Mouse (Mus musculus): ENCODE data around the gene Rps15a. TPM values are rescaled to one million over a fixed set of nuclear protein-coding genes. Genes with fewer than 3 reads are reported as not detected.
A peak's percentile ranks its signal among the peaks of the same experiment; 100 is the strongest.

Rps15a gene
- 331 and 680 TPM in 2 replicates for polyA plus RNA-seq (2012; ENCODE audit: insufficient read depth, insufficient read length, missing spikeins)

- H3K4me1 ChIP-seq (ENCODE audit: control insufficient read depth, insufficient read depth, insufficient read length, low read length): peaks cover 13% of the 10 kb centered on the region; the same call in 1 of the 2 replicates
- peak within 1 kb of the TSS; percentile 91 for H3K4me3 ChIP-seq (ENCODE audit: insufficient read depth, low read depth, low read length)
- H3K27ac ChIP-seq (replicated peaks; ENCODE audit: low read depth, low read length): peak within 1 kb of the TSS; percentile 69
These were observed at the start of gene Rps15a for GRCm38 (mm10) chr7:118115877-118116568. Rps15a (minus strand) TSS chr7:118116188.

GRCm38 (mm10) chr7:118163006-118163405, 47.0 kb upstream of the Rps15a start:
- H3K4me3 ChIP-seq (ENCODE audit: insufficient read depth, low read depth, low read length): no peak overlapping the region
- no peaks in the 10 kb centered on the region for H3K4me1 ChIP-seq (ENCODE audit: control insufficient read depth, insufficient read depth, insufficient read length, low read length)
- no peak overlapping the region for H3K27ac ChIP-seq (replicated peaks; ENCODE audit: low read depth, low read length)

GRCm38 (mm10) chr7:118160121-118160520, 44.1 kb upstream of the Rps15a start:
- no peaks in the 10 kb centered on the region for H3K4me1 ChIP-seq (ENCODE audit: control insufficient read depth, insufficient read depth, insufficient read length, low read length)
- no peak overlapping the region for H3K27ac ChIP-seq (replicated peaks; ENCODE audit: low read depth, low read length)
- H3K4me3 ChIP-seq (ENCODE audit: insufficient read depth, low read depth, low read length): no peak overlapping the region

GRCm38 (mm10) chr7:118156461-118156860, 40.5 kb upstream of the Rps15a start:
- Histone ChIP-seq H3K4me3 (ENCODE audit: insufficient read depth, low read depth, low read length) (no peak overlapping the region), H3K4me1 (ENCODE audit: control insufficient read depth, insufficient read depth, insufficient read length, low read length) (no peaks in the 10 kb centered on the region), H3K27ac (replicated peaks; ENCODE audit: low read depth, low read length) (no peak overlapping the region)

- H3K4me3 ChIP-seq (ENCODE audit: insufficient read depth, low read depth, low read length): no peak overlapping the region
- no peak overlapping the region for H3K27ac ChIP-seq (replicated peaks; ENCODE audit: low read depth, low read length)
- no peaks in the 10 kb centered on the region for H3K4me1 ChIP-seq (ENCODE audit: control insufficient read depth, insufficient read depth, insufficient read length, low read length)
These were observed 38.2 kb upstream of the Rps15a start for GRCm38 (mm10) chr7:118154150-118154549.

GRCm38 (mm10) chr7:118143602-118144001, 27.6 kb upstream of the Rps15a start:
- H3K4me1 ChIP-seq (ENCODE audit: control insufficient read depth, insufficient read depth, insufficient read length, low read length): no peaks in the 10 kb centered on the region
- no peak overlapping the region for H3K27ac ChIP-seq (replicated peaks; ENCODE audit: low read depth, low read length)
- H3K4me3 ChIP-seq (ENCODE audit: insufficient read depth, low read depth, low read length): no peak overlapping the region

GRCm38 (mm10) chr7:118143123-118143522, 27.1 kb upstream of the Rps15a start:
- Histone ChIP-seq H3K27ac (replicated peaks; ENCODE audit: low read depth, low read length) (no peak overlapping the region), H3K4me1 (ENCODE audit: control insufficient read depth, insufficient read depth, insufficient read length, low read length) (no peaks in the 10 kb centered on the region), H3K4me3 (ENCODE audit: insufficient read depth, low read depth, low read length) (no peak overlapping the region)

- H3K4me3 ChIP-seq (ENCODE audit: insufficient read depth, low read depth, low read length): no peak overlapping the region
- no peaks in the 10 kb centered on the region for H3K4me1 ChIP-seq (ENCODE audit: control insufficient read depth, insufficient read depth, insufficient read length, low read length)
- no peak overlapping the region for H3K27ac ChIP-seq (replicated peaks; ENCODE audit: low read depth, low read length)
These were observed 25.3 kb upstream of the Rps15a start for GRCm38 (mm10) chr7:118141271-118141670.

- H3K4me3 ChIP-seq (ENCODE audit: insufficient read depth, low read depth, low read length): no peak overlapping the region
These were observed 19.1 kb upstream of the Rps15a start for GRCm38 (mm10) chr7:118135128-118135527.

GRCm38 (mm10) chr7:118129430-118130041, 13.5 kb upstream of the Rps15a start, which contains the start of gene Arl6ip1:
Arl6ip1 (minus strand) TSS chr7:118129662.
- Histone ChIP-seq H3K4me1 (ENCODE audit: control insufficient read depth, insufficient read depth, insufficient read length, low read length) (0 out of 2 replicates have a peak, but pooled peaks cover 3% of the 10 kb centered on the region), H3K4me3 (ENCODE audit: insufficient read depth, low read depth, low read length) (peak within 1 kb of the TSS; percentile 73), H3K27ac (replicated peaks; ENCODE audit: low read depth, low read length) (peak within 1 kb of the TSS; percentile 80)

More at GRCm38 (mm10) chr7:118135128-118135527, 19.1 kb upstream of the Rps15a start:
- H3K4me1 ChIP-seq (ENCODE audit: control insufficient read depth, insufficient read depth, insufficient read length, low read length): no peaks in the 10 kb centered on the region
- no peak overlapping the region for H3K27ac ChIP-seq (replicated peaks; ENCODE audit: low read depth, low read length)

GRCm38 (mm10) chr7:118128925-118129429, 13.0 kb upstream of the Rps15a start:
- Histone ChIP-seq H3K27ac (replicated peaks; ENCODE audit: low read depth, low read length) (peak overlapping the region; percentile 57), H3K4me1 (ENCODE audit: control insufficient read depth, insufficient read depth, insufficient read length, low read length) (0 out of 2 replicates have a peak, but pooled peaks cover 3% of the 10 kb centered on the region), H3K4me3 (ENCODE audit: insufficient read depth, low read depth, low read length) (peak overlapping the region; percentile 73)

GRCm38 (mm10) chr7:118126219-118126875, 10.4 kb upstream of the Rps15a start:
- Histone ChIP-seq H3K4me3 (ENCODE audit: insufficient read depth, low read depth, low read length) (no peak overlapping the region), H3K4me1 (ENCODE audit: control insufficient read depth, insufficient read depth, insufficient read length, low read length) (0 out of 2 replicates have a peak, but pooled peaks cover 3% of the 10 kb centered on the region), H3K27ac (replicated peaks; ENCODE audit: low read depth, low read length) (no peak overlapping the region)

GRCm38 (mm10) chr7:118125736-118126135, 9.7 kb upstream of the Rps15a start:
- H3K4me3 ChIP-seq (ENCODE audit: insufficient read depth, low read depth, low read length): no peak overlapping the region
- 0 out of 2 replicates have a peak, but pooled peaks cover 3% of the 10 kb centered on the region for H3K4me1 ChIP-seq (ENCODE audit: control insufficient read depth, insufficient read depth, insufficient read length, low read length)
- H3K27ac ChIP-seq (replicated peaks; ENCODE audit: low read depth, low read length): no peak overlapping the region

GRCm38 (mm10) chr7:118123512-118124411, 7.8 kb upstream of the Rps15a start:
- H3K4me1 ChIP-seq (ENCODE audit: control insufficient read depth, insufficient read depth, insufficient read length, low read length): 0 out of 2 replicates have a peak, but pooled peaks cover 3% of the 10 kb centered on the region
- no peak overlapping the region for H3K27ac ChIP-seq (replicated peaks; ENCODE audit: low read depth, low read length)
- H3K4me3 ChIP-seq (ENCODE audit: insufficient read depth, low read depth, low read length): no peak overlapping the region
